8 mouse cellular contexts compared by ENCODE assay signal in the genomic region with DNA sequence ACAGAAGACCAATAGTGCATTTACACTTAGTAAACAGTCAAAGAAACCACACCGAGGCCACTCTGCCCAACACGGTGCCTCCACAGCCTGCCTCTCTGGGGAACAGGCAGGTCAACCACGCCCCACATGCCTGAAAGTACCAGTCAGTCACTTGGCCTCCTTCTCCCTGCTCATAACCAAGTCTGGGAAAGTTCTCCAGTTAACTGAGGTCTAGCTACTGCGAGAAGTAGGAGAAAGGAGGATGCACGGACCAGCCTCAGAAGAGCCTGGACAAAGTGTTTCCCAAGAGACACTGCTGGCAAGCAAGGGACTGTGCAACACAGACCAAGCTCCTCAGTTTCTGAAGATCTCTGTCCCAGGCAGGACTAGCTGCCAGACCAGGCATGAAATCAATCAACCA. TPM values are rescaled to one million over a fixed set of nuclear protein-coding genes. Genes with fewer than 3 reads are reported as not detected.
DNase-seq lines count a peak whose midpoint lies in the region; ATAC-seq and TF ChIP-seq lines count a peak whose summit lies in the region.

No protein-coding gene starts in this region.

- H3K27ac ChIP-seq in gastrocnemius, adult 2 months = peak overlapping the region; percentile 91
- H3K27ac ChIP-seq in intestine, embryonic 15.5 days = peak overlapping the region; percentile 11; the same call in 1 of the 2 replicates
- H3K27ac ChIP-seq in liver, embryonic 16.5 days (ENCODE audit: low read length) = no peak overlapping the region
- H3K27ac ChIP-seq in stomach, embryonic 15.5 days = peak overlapping the region; percentile 90

- intact Hi-C loops in gastrocnemius, adult 2 months (cut with DNase I) = loop anchor here (2.0 to 5.0 kb wide), 2 partner anchors 30 to 57 kb away; no protein-coding TSS in a partner anchor

- no peak for TF ChIP-seq CTCF in C2C12 (IDR thresholded peaks at IDR 0.05; ENCODE audit: control insufficient read depth, insufficient read depth, insufficient read length)
- TF ChIP-seq CTCF in gastrocnemius, adult 2 months (IDR thresholded peaks at IDR 0.05) = no peak

- H3K27me3 ChIP-seq in C2C12 (ENCODE audit: control insufficient read depth, insufficient read depth, insufficient read length) = no peaks in the 10 kb centered on the region
- H3K27me3 ChIP-seq in intestine, embryonic 15.5 days (replicated peaks) = no peaks in the 10 kb centered on the region
- H3K27me3 ChIP-seq in liver, embryonic 16.5 days (ENCODE audit: control insufficient read depth, insufficient read depth, low read depth, low read length) = no peaks in the 10 kb centered on the region
- no peaks in the 10 kb centered on the region for H3K27me3 ChIP-seq in stomach, embryonic 15.5 days (replicated peaks)

- DNase-seq in Muller cell, postnatal 12 days (ENCODE audit: inconsistent ontology term) = peak; percentile 60
- peak; percentile 62 for DNase-seq in gastrocnemius, adult 2 months
- DNase-seq in spleen, postnatal 4 days (ENCODE audit: low spot score in 2 of 2) = no peak
- DNase-seq in right cerebral cortex, postnatal 10 days (ENCODE audit: low spot score in 2 of 2) = no peak

- H3K4me2 ChIP-seq in intestine, embryonic 15.5 days (replicated peaks) = peak overlapping the region; percentile 88
- peak overlapping the region; percentile 38 for H3K4me2 ChIP-seq in liver, embryonic 16.5 days (ENCODE audit: low read depth, low read length)
- H3K4me2 ChIP-seq in stomach, embryonic 15.5 days = peak overlapping the region; percentile 74

- H3K9me3 ChIP-seq in intestine, embryonic 15.5 days = no peaks in the 10 kb centered on the region
- no peaks in the 10 kb centered on the region for H3K9me3 ChIP-seq in liver, embryonic 16.5 days (replicated peaks; ENCODE audit: control insufficient read depth, low read length)
- no peaks in the 10 kb centered on the region for H3K9me3 ChIP-seq in stomach, embryonic 15.5 days

- no peak for ATAC-seq in intestine, embryonic 15.5 days
- ATAC-seq in liver, embryonic 16.5 days (ENCODE audit: low read depth) = no peak
- no peak for ATAC-seq in stomach, embryonic 15.5 days (ENCODE audit: insufficient read depth, low FRiP score, low read depth)

- WGBS in intestine, embryonic 15.5 days = 35% methylated on average over 5 of the region's 5 CpGs
- 33% methylated on average over 5 of the region's 5 CpGs for WGBS in liver, embryonic 16.5 days (ENCODE audit: insufficient replicate concordance)
- 35% methylated on average over 5 of the region's 5 CpGs for WGBS in stomach, embryonic 15.5 days

- peaks cover 37% of the 10 kb centered on the region for H3K4me1 ChIP-seq in intestine, embryonic 15.5 days (replicated peaks)
- H3K4me1 ChIP-seq in liver, embryonic 16.5 days (ENCODE audit: control insufficient read depth, low read depth, low read length) = peaks cover 56% of the 10 kb centered on the region
- H3K4me1 ChIP-seq in stomach, embryonic 15.5 days = peaks cover 36% of the 10 kb centered on the region

- H3K4me3 ChIP-seq in C2C12 (ENCODE audit: insufficient read depth, poor library complexity, severe bottlenecking) = no peak overlapping the region
- H3K4me3 ChIP-seq in gastrocnemius, adult 2 months = peak overlapping the region; percentile 74
- H3K4me3 ChIP-seq in intestine, embryonic 15.5 days (replicated peaks) = peak overlapping the region; percentile 90
- peak overlapping the region; percentile 97 for H3K4me3 ChIP-seq in liver, embryonic 16.5 days (ENCODE audit: low read depth, low read length)
- H3K4me3 ChIP-seq in stomach, embryonic 15.5 days (replicated peaks) = peak overlapping the region; percentile 89

- H3K79me2 ChIP-seq in C2C12 (ENCODE audit: control insufficient read depth, insufficient read depth) = peaks cover 71% of the 10 kb centered on the region

- H3K79me3 ChIP-seq in C2C12 (ENCODE audit: low read depth) = peaks cover 70% of the 10 kb centered on the region

- peak overlapping the region; percentile 19 for H3ac ChIP-seq in C2C12 (ENCODE audit: control insufficient read depth, insufficient read length, low read depth)

- H3K36me3 ChIP-seq in C2C12 (ENCODE audit: control insufficient read depth, insufficient read depth) = peaks cover 16% of the 10 kb centered on the region
- no peaks in the 10 kb centered on the region for H3K36me3 ChIP-seq in intestine, embryonic 15.5 days
- H3K36me3 ChIP-seq in liver, embryonic 16.5 days (ENCODE audit: control insufficient read depth, insufficient read depth) = no peaks in the 10 kb centered on the region
- no peaks in the 10 kb centered on the region for H3K36me3 ChIP-seq in stomach, embryonic 15.5 days

- peak overlapping the region; percentile 94 for H3K9ac ChIP-seq in intestine, embryonic 15.5 days
- 0 out of 2 replicates have a peak overlapping the region, but pooled peaks have one; percentile 18 for H3K9ac ChIP-seq in liver, embryonic 16.5 days (ENCODE audit: low read depth, low read length)
- H3K9ac ChIP-seq in stomach, embryonic 15.5 days = no peak overlapping the region

TF ChIP-seq in C2C12, 6 proteins besides CTCF, POLR2A, EP300 and RAD21:
- TF ChIP-seq MYOD1 (IDR thresholded peaks at IDR 0.05; ENCODE audit: control insufficient read depth, insufficient read length, low read depth) (peak; percentile 3), CEBPB (IDR thresholded peaks at IDR 0.05; ENCODE audit: low read depth) (no peak)

RNA-seq across cellular contexts. Expression of a gene that starts 2.6 kb away (rescaled TPM):
- 27.2 TPM for polyA plus RNA-seq in C2C12 (2012; fragmentation: generic; extraction: Trizol)
- total RNA-seq in gastrocnemius, adult 2 months (2021) = 10 to 100 TPM; 36.9 to 37.1 TPM
- polyA plus RNA-seq in intestine, embryonic 15.5 days (2015; fragmentation: Nextera tagmentation; extraction: Ambion mirVana) = 44.9 and 45.8 TPM in 2 replicates
- polyA plus RNA-seq in liver, embryonic 16.5 days (2015; fragmentation: Nextera tagmentation; extraction: Ambion mirVana) = 13.8 and 15.3 TPM in 2 replicates
- 55.7 and 57.7 TPM in 2 replicates for polyA plus RNA-seq in stomach, embryonic 15.5 days (2015; fragmentation: Nextera tagmentation; extraction: Ambion mirVana)

RNA-seq across cellular contexts. Expression of a gene that starts 43.8 kb away (rescaled TPM):
- 21.6 TPM for polyA plus RNA-seq in C2C12 (2012; fragmentation: generic; extraction: Trizol)
- total RNA-seq in gastrocnemius, adult 2 months (2021) = 1 to 10 TPM; 8.0 to 10.0 TPM
- 20.4 and 20.5 TPM in 2 replicates for polyA plus RNA-seq in intestine, embryonic 15.5 days (2015; fragmentation: Nextera tagmentation; extraction: Ambion mirVana)
- polyA plus RNA-seq in liver, embryonic 16.5 days (2015; fragmentation: Nextera tagmentation; extraction: Ambion mirVana) = 2.7 and 2.8 TPM in 2 replicates
- 22.5 and 22.8 TPM in 2 replicates for polyA plus RNA-seq in stomach, embryonic 15.5 days (2015; fragmentation: Nextera tagmentation; extraction: Ambion mirVana)

Comparison
In these comparisons a context has a peak if more than half of its experiments do, and no peak if none do; other contexts are left out.
1. DNase-seq: peak in Muller cell, postnatal 12 days (single experiment) and gastrocnemius, adult 2 months (single experiment); none in spleen, postnatal 4 days (0 of 2) and right cerebral cortex, postnatal 10 days (0 of 2).
2. H3K4me2 ChIP-seq: peak in every context shown above with its lines; median percentile 88 in intestine, embryonic 15.5 days; 74 in stomach, embryonic 15.5 days; 38 in liver, embryonic 16.5 days.